Mouse (Mus musculus) lung, embryonic 16.5 days (tissue): Measurements from ENCODE around the gene Krtcap3. TPM values are rescaled to one million over a fixed set of nuclear protein-coding genes. Genes with fewer than 3 reads are reported as not detected.
A peak's percentile ranks its signal among the peaks of the same experiment; 100 is the strongest.
"Not testable (repeated sequence)": the region's sequence is repeated elsewhere in the genome, so short reads cannot be mapped to it uniquely, and the experiment has no call there.

Source experiments
- ATAC-seq: fragments of 200-750 bp; cut with Nextera tagmentation; 2 replicates; pipeline ENCODE4 v1.8.0; 2017; ENCODE audit warnings: low read depth, mild to moderate bottlenecking, moderate library complexity
- H3K27ac ChIP-seq: fragments of 300-500 bp; sonication (generic); 2 replicates; pipeline ENCODE4 v1.5.1; 2014; ENCODE audit warnings: mild to moderate bottlenecking, control low read depth, low read length
- H3K27me3 ChIP-seq: fragments of 300-500 bp; sonication (generic); 2 replicates; pipeline ENCODE4 v1.6.1; 2014; ENCODE audit warnings: low read depth, low read length, mixed read lengths; ENCODE audit not compliant: control insufficient read depth, insufficient read depth
- H3K36me3 ChIP-seq: fragments of 300-500 bp; sonication (generic); 2 replicates; pipeline ENCODE4 v1.6.1; 2014; ENCODE audit warnings: low read length; ENCODE audit not compliant: control insufficient read depth, insufficient read depth
- H3K4me1 ChIP-seq: fragments of 300-500 bp; sonication (generic); replicated peaks from 2 replicates; pipeline ENCODE4 v1.6.1; 2014; ENCODE audit warnings: low read length, mixed read lengths; ENCODE audit not compliant: control insufficient read depth, insufficient read depth
- H3K4me2 ChIP-seq: fragments of 300-500 bp; sonication (generic); 2 replicates; pipeline ENCODE4 v1.6.1; 2014; ENCODE audit warnings: low read depth, low read length, control low read depth
- H3K4me3 ChIP-seq: fragments of 300-500 bp; sonication (generic); 2 replicates; pipeline ENCODE4 v1.5.1; 2014; ENCODE audit warnings: mild to moderate bottlenecking, low read length, control low read depth
- H3K9ac ChIP-seq: fragments of 300-500 bp; sonication (generic); 2 replicates; pipeline ENCODE4 v1.6.1; 2014; ENCODE audit warnings: low read length, control low read depth
- H3K9me3 ChIP-seq: fragments of 300-500 bp; sonication (generic); 2 replicates; pipeline ENCODE4 v1.6.1; 2016; ENCODE audit warnings: low read length; ENCODE audit not compliant: control insufficient read depth
- WGBS: fragments of 180-500 bp; shearing (Covaris S2); extraction: QIAGEN DNeasy Blood & Tissue Kit; methylation state at CpG from one replicate; pipeline ENCODE4 v1.1.7; 2014; 5-methylcytosine and 5-hydroxymethylcytosine counted together
- polyA plus RNA-seq: library from polyadenylated mRNA; unstranded; fragments of >200 nt; fragmentation: Nextera tagmentation; extraction: Ambion mirVana; gene quantifications from 2 replicates; pipeline ENCODE4 v1.2.1, GENCODE M21; 2015

The Krtcap3 gene
- 38.9 and 40.8 TPM in 2 replicates for polyA plus RNA-seq

- Histone ChIP-seq H3K27me3 (no peaks in the 10 kb centered on the region), H3K4me1 (peaks cover 11% of the 10 kb centered on the region), H3K27ac (peak within 1 kb of the TSS; percentile 81), H3K4me3 (peak within 1 kb of the TSS; percentile 49), H3K9ac (peak within 1 kb of the TSS; percentile 63), H3K36me3 (peaks cover 44% of the 10 kb centered on the region), H3K4me2 (peak within 1 kb of the TSS; percentile 59), H3K9me3 (no peaks in the 10 kb centered on the region)
- ATAC-seq: peak; percentile 85
- WGBS: 18% methylated on average over 39 of the region's 47 CpGs
These were observed at the start of gene Krtcap3 for GRCm38 (mm10) chr5:31251541-31252101. Gene Krtcap3, plus strand, starts transcription at chr5:31251691.

GRCm38 (mm10) chr5:31201742-31202590, 49.5 kb upstream of the Krtcap3 start, which contains the start of gene Zfp513:
Gene Zfp513, minus strand, starts transcription at chr5:31202303.
- H3K36me3 ChIP-seq: peaks cover 59% of the 10 kb centered on the region
- WGBS: under 1% methylated on average over 52 of the region's 53 CpGs
- ATAC-seq: peak; percentile 98

GRCm38 (mm10) chr5:31202933-31203332, 48.6 kb upstream of the Krtcap3 start:
- H3K4me2 ChIP-seq: peak overlapping the region; percentile 81
- H3K9ac ChIP-seq: peak overlapping the region; percentile 78
- peaks cover 11% of the 10 kb centered on the region for H3K4me1 ChIP-seq
- WGBS: 83% methylated on average over 7 of the region's 7 CpGs
- peaks cover 58% of the 10 kb centered on the region for H3K36me3 ChIP-seq
- no peak for ATAC-seq
- peaks cover 4% of the 10 kb centered on the region for H3K9me3 ChIP-seq
- no peaks in the 10 kb centered on the region for H3K27me3 ChIP-seq
- peak overlapping the region; percentile 83; the same call in 1 of the 2 replicates for H3K27ac ChIP-seq
- peak overlapping the region; percentile 80 for H3K4me3 ChIP-seq

More at GRCm38 (mm10) chr5:31201742-31202590, 49.5 kb upstream of the Krtcap3 start, which contains the start of gene Zfp513:
- Histone ChIP-seq H3K4me3 (peak within 1 kb of the TSS; percentile 80), H3K4me1 (peaks cover 11% of the 10 kb centered on the region), H3K27me3 (no peaks in the 10 kb centered on the region), H3K27ac (peak within 1 kb of the TSS; percentile 83), H3K9ac (peak within 1 kb of the TSS; percentile 91), H3K9me3 (peaks cover 4% of the 10 kb centered on the region), H3K4me2 (peak within 1 kb of the TSS; percentile 81)

GRCm38 (mm10) chr5:31203866-31204265, 47.6 kb upstream of the Krtcap3 start:
- Histone ChIP-seq H3K4me3 (no peak overlapping the region), H3K9me3 (peaks cover 4% of the 10 kb centered on the region), H3K27me3 (no peaks in the 10 kb centered on the region), H3K27ac (no peak overlapping the region), H3K4me2 (no peak overlapping the region), H3K36me3 (peaks cover 49% of the 10 kb centered on the region), H3K4me1 (peaks cover 11% of the 10 kb centered on the region), H3K9ac (no peak overlapping the region)
- ATAC-seq: no peak
- WGBS: 92% methylated on average over 2 of the region's 2 CpGs

GRCm38 (mm10) chr5:31204421-31204820, 47.1 kb upstream of the Krtcap3 start:
- Histone ChIP-seq H3K27me3 (no peaks in the 10 kb centered on the region), H3K4me1 (peaks cover 11% of the 10 kb centered on the region), H3K9me3 (peaks cover 4% of the 10 kb centered on the region), H3K4me2 (no peak overlapping the region), H3K36me3 (peaks cover 43% of the 10 kb centered on the region), H3K27ac (no peak overlapping the region), H3K4me3 (no peak overlapping the region), H3K9ac (no peak overlapping the region)
- no peak for ATAC-seq
- 87% methylated on average over 6 of the region's 6 CpGs for WGBS

- H3K36me3 ChIP-seq, H3K27me3 ChIP-seq, H3K9me3 ChIP-seq, ATAC-seq, H3K9ac ChIP-seq, H3K27ac ChIP-seq, H3K4me2 ChIP-seq, H3K4me3 ChIP-seq: not testable (repeated sequence)
- WGBS: 87% methylated on average over 6 of the region's 6 CpGs
- peaks cover 10% of the 10 kb centered on the region for H3K4me1 ChIP-seq
These were observed 34.9 kb upstream of the Krtcap3 start for GRCm38 (mm10) chr5:31216554-31216953.

- Histone ChIP-seq H3K36me3 (no peaks in the 10 kb centered on the region), H3K27me3 (no peaks in the 10 kb centered on the region), H3K4me3 (no peak overlapping the region), H3K9ac (no peak overlapping the region), H3K27ac (0 out of 2 replicates have a peak overlapping the region, but pooled peaks have one; percentile 27), H3K4me1 (peaks cover 10% of the 10 kb centered on the region), H3K4me2 (peak overlapping the region; percentile 76), H3K9me3 (no peaks in the 10 kb centered on the region)
- WGBS: 55% methylated on average over 7 of the region's 7 CpGs
- ATAC-seq: no peak
These were observed 33.2 kb upstream of the Krtcap3 start for GRCm38 (mm10) chr5:31218294-31218693.

GRCm38 (mm10) chr5:31219070-31219469, 32.4 kb upstream of the Krtcap3 start:
- H3K36me3 ChIP-seq: no peaks in the 10 kb centered on the region
- H3K4me2 ChIP-seq: peak overlapping the region; percentile 76
- no peaks in the 10 kb centered on the region for H3K27me3 ChIP-seq
- peak overlapping the region; percentile 43 for H3K4me3 ChIP-seq
- H3K4me1 ChIP-seq: peaks cover 10% of the 10 kb centered on the region
- H3K27ac ChIP-seq: no peak overlapping the region; the same call in 1 of the 2 replicates
- H3K9ac ChIP-seq: peak overlapping the region; percentile 43; the same call in 1 of the 2 replicates
- 0% methylated on average over 2 of the region's 2 CpGs for WGBS
- no peak for ATAC-seq
- no peaks in the 10 kb centered on the region for H3K9me3 ChIP-seq

GRCm38 (mm10) chr5:31219474-31219873, 32.0 kb upstream of the Krtcap3 start:
- no peaks in the 10 kb centered on the region for H3K9me3 ChIP-seq
- H3K4me2 ChIP-seq: peak overlapping the region; percentile 76
- no peak for ATAC-seq
- H3K36me3 ChIP-seq: no peaks in the 10 kb centered on the region
- peaks cover 10% of the 10 kb centered on the region for H3K4me1 ChIP-seq
- peak overlapping the region; percentile 90 for H3K27ac ChIP-seq
- H3K9ac ChIP-seq: peak overlapping the region; percentile 94
- H3K4me3 ChIP-seq: peak overlapping the region; percentile 99
- H3K27me3 ChIP-seq: no peaks in the 10 kb centered on the region
- under 1% methylated on average over 11 of the region's 11 CpGs for WGBS
